Comparison of ENCODE assay signal across 36 mouse cellular contexts in genomic region chr13:54821931-54822330, GRCm38 (mm10). TPM values are rescaled to one million over a fixed set of nuclear protein-coding genes. Genes with fewer than 3 reads are reported as not detected.
"Had no signal": no experiment of that assay in that cellular context is flagged by ENCODE, and none has a peak within 500 bp of the region (broad histone marks: within the 10 kb centered on the region; RNA-seq: fewer than 3 reads in every experiment).

No protein-coding gene starts in this region.

- H3K9me3 ChIP-seq: embryonic facial prominence, embryonic 10.5 days; embryonic facial prominence, embryonic 12.5 days; embryonic facial prominence, embryonic 13.5 days; embryonic facial prominence, embryonic 15.5 days; forebrain, embryonic 10.5 days; forebrain, embryonic 12.5 days; forebrain, embryonic 13.5 days; forebrain, embryonic 15.5 days; heart, embryonic 10.5 days had no signal

- H3K9ac ChIP-seq: embryonic facial prominence, embryonic 12.5 days; embryonic facial prominence, embryonic 13.5 days; embryonic facial prominence, embryonic 15.5 days; forebrain, embryonic 12.5 days; forebrain, embryonic 13.5 days; forebrain, embryonic 15.5 days; forebrain, postnatal 0 days had no signal

- H3K4me3 ChIP-seq: embryonic facial prominence, embryonic 10.5 days; embryonic facial prominence, embryonic 12.5 days; embryonic facial prominence, embryonic 13.5 days; embryonic facial prominence, embryonic 15.5 days; erythroblast, embryonic 14.5 days; forebrain, embryonic 10.5 days; forebrain, embryonic 12.5 days; forebrain, embryonic 13.5 days; forebrain, embryonic 15.5 days; gastrocnemius, adult 2 months; heart, adult 2 months; heart, embryonic 10.5 days had no signal

- H3K36me3 ChIP-seq: embryonic facial prominence, embryonic 10.5 days; embryonic facial prominence, embryonic 12.5 days; embryonic facial prominence, embryonic 13.5 days; embryonic facial prominence, embryonic 15.5 days; forebrain, embryonic 10.5 days; forebrain, embryonic 12.5 days; forebrain, embryonic 15.5 days; heart, embryonic 10.5 days had no signal

- H3K27me3 ChIP-seq: embryonic facial prominence, embryonic 15.5 days; forebrain, embryonic 15.5 days had no signal

- DNase-seq: cerebellum, adult 9-10 months; cerebellum, adult 9-11 months; cerebellum, postnatal 25 days; cerebellum, postnatal 36 days; embryo, embryonic 11 days; forebrain, postnatal 0 days; gastrocnemius, adult 2 months; gastrocnemius, postnatal 10 days; gastrocnemius, postnatal 14 days; gastrocnemius, postnatal 25 days; gastrocnemius, postnatal 36 days; heart, adult 11 months; heart, adult 2 months had no signal

- ATAC-seq: forebrain, embryonic 13.5 days; forebrain, embryonic 14.5 days; forebrain, embryonic 15.5 days; forebrain, embryonic 16.5 days; forebrain, postnatal 0 days had no signal

- H3K27ac ChIP-seq: embryonic facial prominence, embryonic 10.5 days; embryonic facial prominence, embryonic 12.5 days; embryonic facial prominence, embryonic 13.5 days; embryonic facial prominence, embryonic 15.5 days; forebrain, embryonic 10.5 days; forebrain, embryonic 12.5 days; forebrain, embryonic 13.5 days; forebrain, embryonic 15.5 days; gastrocnemius, adult 2 months; heart, adult 2 months; heart, embryonic 10.5 days had no signal

RNA-seq across cellular contexts. Expression of gene Tspan17, which starts 32.8 kb away (rescaled TPM):
- polyA plus RNA-seq: erythroblast, embryonic 14.5 days had no signal

RNA-seq across cellular contexts. Expression of gene Eif4e1b, which starts 38.1 kb away (rescaled TPM):
- total RNA-seq: forebrain, postnatal 0 days; gastrocnemius, adult 18-20 months; gastrocnemius, adult 2 months; gastrocnemius, adult 8-10 months; gastrocnemius, postnatal 10 days; gastrocnemius, postnatal 14 days; gastrocnemius, postnatal 25 days; gastrocnemius, postnatal 36 days; gastrocnemius, postnatal 4 days; granulocyte monocyte progenitor cell, adult 5-6 weeks; heart, adult 2 months; heart, adult 8-10 months had no signal
- polyA plus RNA-seq: cortical plate, adult 2 months; embryonic facial prominence, embryonic 10.5 days; embryonic facial prominence, embryonic 11.5 days; embryonic facial prominence, embryonic 12.5 days; embryonic facial prominence, embryonic 13.5 days; embryonic facial prominence, embryonic 14.5 days; embryonic facial prominence, embryonic 15.5 days; erythroblast, embryonic 14.5 days; forebrain, embryonic 10.5 days; forebrain, embryonic 11.5 days; forebrain, embryonic 12.5 days; forebrain, embryonic 13.5 days; forebrain, embryonic 14.5 days; forebrain, embryonic 15.5 days; forebrain, embryonic 16.5 days; forebrain, postnatal 0 days; frontal cortex, adult 2 months; gonadal fat pad, adult 2 months; heart, adult 2 months; heart, embryonic 10.5 days had no signal

RNA-seq across cellular contexts. Expression of gene Sncb, which starts 55.5 kb away (rescaled TPM):
- total RNA-seq: gastrocnemius, adult 18-20 months; gastrocnemius, adult 2 months; gastrocnemius, postnatal 25 days; gastrocnemius, postnatal 36 days; granulocyte monocyte progenitor cell, adult 5-6 weeks; heart, adult 2 months had no signal
- polyA plus RNA-seq: erythroblast, embryonic 14.5 days; gonadal fat pad, adult 2 months had no signal
